In the genomic region with DNA sequence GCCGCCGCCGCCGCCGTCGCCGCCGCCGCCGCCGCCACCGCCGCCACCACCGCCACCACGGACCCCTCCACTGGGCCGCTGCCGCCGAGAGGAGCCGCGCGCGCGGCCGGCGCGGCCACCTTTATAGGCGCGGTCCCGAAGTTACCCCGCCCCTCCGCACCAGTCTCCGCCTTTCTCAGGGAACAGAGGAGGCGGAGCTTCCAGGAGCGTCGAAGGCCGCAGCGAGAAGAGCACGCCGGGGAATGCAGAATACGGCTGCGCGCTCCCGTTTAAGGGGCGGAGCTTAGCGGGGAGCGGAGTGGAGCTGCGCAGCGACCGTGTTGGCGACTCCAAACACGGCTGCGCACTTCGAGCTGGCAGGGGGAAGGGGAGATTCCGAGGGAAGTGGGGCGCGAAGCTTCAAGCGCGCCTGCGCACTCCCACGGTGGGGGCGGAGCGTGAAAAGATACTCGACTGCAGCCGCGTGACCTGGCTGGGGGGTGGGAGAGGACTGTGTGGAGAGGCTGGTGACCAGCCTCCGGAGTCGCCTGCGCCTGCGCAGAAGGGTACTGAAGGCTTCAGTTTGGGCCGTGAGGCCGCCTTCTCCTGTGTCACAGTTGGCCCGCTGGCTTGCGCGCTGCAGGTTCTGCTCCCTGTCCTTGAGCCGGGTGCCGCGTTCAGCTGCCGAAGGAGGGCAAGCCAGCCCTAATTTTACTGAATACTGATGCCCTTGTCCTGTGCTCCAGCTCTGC, we compare ENCODE assay signal across 8 mouse cellular contexts. TPM values are rescaled to one million over a fixed set of nuclear protein-coding genes. Genes with fewer than 3 reads are reported as not detected.
DNase-seq lines count a peak whose midpoint lies in the region; ATAC-seq and TF ChIP-seq lines count a peak whose summit lies in the region.

No protein-coding gene starts in this region.

- peak overlapping the region; percentile 98 for H3K9ac ChIP-seq in lung, postnatal 0 days (replicated peaks; ENCODE audit: low read depth)

- no peak for TF ChIP-seq CTCF in lung, postnatal 0 days (IDR thresholded peaks at IDR 0.05)

- under 1% methylated on average over 78 of the region's 78 CpGs for WGBS in hindbrain, embryonic 10.5 days
- 2% methylated on average over 46 of the region's 78 CpGs for WGBS in lung, postnatal 0 days

- peak; percentile 95 for DNase-seq in MEL-GATA-1-ER (ENCODE audit: extremely low read depth, low read depth)
- peak; percentile 99 for DNase-seq in cerebellum, adult 8-10 months
- DNase-seq in forelimb bud, embryonic 11.5 days (ENCODE audit: low read depth, low spot score): peak; percentile 100
- peak; percentile 100 for DNase-seq in hindbrain, embryonic 10.5 days (ENCODE audit: low spot score)
- peak; percentile 100 for DNase-seq in layer of hippocampus, adult 9-11 months
- DNase-seq in lung, postnatal 0 days (ENCODE audit: low spot score): peak; percentile 100
- peak; percentile 98 for DNase-seq in ovary, postnatal 14 days (ENCODE audit: low spot score)
- DNase-seq in thymus, postnatal 14 days: peak; percentile 100

- ATAC-seq in lung, postnatal 0 days: peak; percentile 84

- H3K9me3 ChIP-seq in hindbrain, embryonic 10.5 days: no peaks in the 10 kb centered on the region
- no peaks in the 10 kb centered on the region for H3K9me3 ChIP-seq in lung, postnatal 0 days (ENCODE audit: low read length)

- no peak for TF ChIP-seq EP300 in lung, postnatal 0 days (IDR thresholded peaks at IDR 0.05)

- H3K27ac ChIP-seq in hindbrain, embryonic 10.5 days: peak overlapping the region; percentile 96
- H3K27ac ChIP-seq in lung, postnatal 0 days (ENCODE audit: low read length): peak overlapping the region; percentile 100

- peaks cover 77% of the 10 kb centered on the region for H3K4me1 ChIP-seq in hindbrain, embryonic 10.5 days (replicated peaks)
- peaks cover 44% of the 10 kb centered on the region for H3K4me1 ChIP-seq in lung, postnatal 0 days (ENCODE audit: insufficient read depth, low read depth, low read length)

- H3K36me3 ChIP-seq in hindbrain, embryonic 10.5 days: peaks cover 32% of the 10 kb centered on the region
- peaks cover 15% of the 10 kb centered on the region for H3K36me3 ChIP-seq in lung, postnatal 0 days (ENCODE audit: insufficient read depth, low read length)

- peak overlapping the region; percentile 100 for H3K4me3 ChIP-seq in hindbrain, embryonic 10.5 days
- H3K4me3 ChIP-seq in lung, postnatal 0 days (ENCODE audit: low read depth, low read length): peak overlapping the region; percentile 82

- peak overlapping the region; percentile 81 for H3K4me2 ChIP-seq in lung, postnatal 0 days (replicated peaks; ENCODE audit: low read depth, low read length)

- no peaks in the 10 kb centered on the region for H3K27me3 ChIP-seq in hindbrain, embryonic 10.5 days (ENCODE audit: insufficient read depth, poor library complexity, severe bottlenecking)
- H3K27me3 ChIP-seq in lung, postnatal 0 days (replicated peaks; ENCODE audit: insufficient read depth, low read length): no peaks in the 10 kb centered on the region

RNA-seq across cellular contexts. Expression of a gene that starts 1.5 kb away (rescaled TPM):
- 93.2 and 97.8 TPM in 2 replicates for polyA plus RNA-seq in hindbrain, embryonic 10.5 days (2016; fragmentation: Nextera tagmentation; extraction: Ambion mirVana)
- polyA plus RNA-seq in lung, postnatal 0 days (2015; fragmentation: Nextera tagmentation; extraction: Ambion mirVana): 92.2 and 103 TPM in 2 replicates

RNA-seq across cellular contexts. Expression of a gene that starts 19.5 kb away (rescaled TPM):
- polyA plus RNA-seq in hindbrain, embryonic 10.5 days (2016; fragmentation: Nextera tagmentation; extraction: Ambion mirVana): 77.0 and 77.1 TPM in 2 replicates
- 41.7 and 42.9 TPM in 2 replicates for polyA plus RNA-seq in lung, postnatal 0 days (2015; fragmentation: Nextera tagmentation; extraction: Ambion mirVana)

RNA-seq across cellular contexts. Expression of a gene that starts 25.4 kb away (rescaled TPM):
- 68.8 and 77.2 TPM in 2 replicates for polyA plus RNA-seq in hindbrain, embryonic 10.5 days (2016; fragmentation: Nextera tagmentation; extraction: Ambion mirVana)
- polyA plus RNA-seq in lung, postnatal 0 days (2015; fragmentation: Nextera tagmentation; extraction: Ambion mirVana): 32.6 and 37.0 TPM in 2 replicates

RNA-seq across cellular contexts. Expression of a gene that starts 25.6 kb away (rescaled TPM):
- polyA plus RNA-seq in hindbrain, embryonic 10.5 days (2016; fragmentation: Nextera tagmentation; extraction: Ambion mirVana): 13.7 and 18.7 TPM in 2 replicates
- polyA plus RNA-seq in lung, postnatal 0 days (2015; fragmentation: Nextera tagmentation; extraction: Ambion mirVana): 28.7 and 28.8 TPM in 2 replicates

RNA-seq across cellular contexts. Expression of a gene that starts 53.7 kb away (rescaled TPM):
- 169 and 180 TPM in 2 replicates for polyA plus RNA-seq in hindbrain, embryonic 10.5 days (2016; fragmentation: Nextera tagmentation; extraction: Ambion mirVana)
- 97.7 and 111 TPM in 2 replicates for polyA plus RNA-seq in lung, postnatal 0 days (2015; fragmentation: Nextera tagmentation; extraction: Ambion mirVana)

Comparison
In these comparisons a context has a peak if more than half of its experiments do, and no peak if none do; other contexts are left out.
1. Peak in every context shown above with its lines: DNase-seq, ATAC-seq, H3K4me3 ChIP-seq and H3K27ac ChIP-seq.